Comparison of ENCODE assay signal across 21 mouse cellular contexts in genomic region chr12:26100140-26100539, GRCm38 (mm10).
A peak's percentile ranks its signal among the peaks of the same experiment; 100 is the strongest.
DNase-seq lines count a peak whose midpoint lies in the region; ATAC-seq and TF ChIP-seq lines count a peak whose summit lies in the region.
"Had no signal": no experiment of that assay in that cellular context is flagged by ENCODE, and none has a peak within 500 bp of the region (broad histone marks: within the 10 kb centered on the region; RNA-seq: fewer than 3 reads in every experiment).

No protein-coding gene starts in this region.

- DNase-seq in kidney, postnatal 0 days (ENCODE audit: low spot score) = peak; percentile 2
- peak; percentile 80 for DNase-seq in cerebellum, adult 11-12 months
- peak; percentile 86 for DNase-seq in cerebellum, adult 9-10 months
- no peak for DNase-seq in lung, adult 18-20 months
- DNase-seq in retina, embryonic 14.5 days (ENCODE audit: low spot score) = no peak
- DNase-seq: adrenal gland, postnatal 14 days; forebrain, postnatal 0 days; gastrocnemius, postnatal 36 days; heart, adult 18-20 months; heart, postnatal 10 days; kidney, adult 18-20 months had no signal

- no peak overlapping the region for H3K4me3 ChIP-seq in kidney, postnatal 0 days (replicated peaks; ENCODE audit: low read depth, low read length)
- no peak overlapping the region for H3K4me3 ChIP-seq in kidney, embryonic 15.5 days (replicated peaks)
- H3K4me3 ChIP-seq: embryonic facial prominence, embryonic 13.5 days; forebrain, embryonic 12.5 days; heart, embryonic 10.5 days; intestine, embryonic 15.5 days had no signal

- no peak overlapping the region for H3K9ac ChIP-seq in kidney, postnatal 0 days (ENCODE audit: low read depth, low read length)
- H3K9ac ChIP-seq in kidney, embryonic 15.5 days = no peak overlapping the region
- H3K9ac ChIP-seq: embryonic facial prominence, embryonic 13.5 days; forebrain, embryonic 12.5 days; forebrain, postnatal 0 days; hindbrain, embryonic 14.5 days; intestine, embryonic 15.5 days had no signal

- ATAC-seq in kidney, postnatal 0 days (replicated peaks; ENCODE audit: low FRiP score, low read depth) = no peak
- ATAC-seq in kidney, embryonic 15.5 days (replicated peaks; ENCODE audit: low FRiP score) = no peak
- no peak for ATAC-seq in monocyte, adult 5-6 weeks (replicated peaks; ENCODE audit: insufficient number of reproducible peaks, low FRiP score, low TSS enrichment, poor library complexity, severe bottlenecking)
- ATAC-seq: activated CD4-positive, CD25-positive, alpha-beta regulatory T cell, adult 4 months; forebrain, postnatal 0 days; intestine, embryonic 15.5 days; Patski had no signal

- no peaks in the 10 kb centered on the region for H3K9me3 ChIP-seq in kidney, postnatal 0 days (replicated peaks; ENCODE audit: low read length)
- H3K9me3 ChIP-seq in kidney, embryonic 15.5 days (replicated peaks) = no peaks in the 10 kb centered on the region
- H3K9me3 ChIP-seq: embryonic facial prominence, embryonic 13.5 days; forebrain, embryonic 12.5 days; heart, embryonic 10.5 days; intestine, embryonic 15.5 days had no signal

- no peaks in the 10 kb centered on the region for H3K4me1 ChIP-seq in kidney, postnatal 0 days (replicated peaks; ENCODE audit: insufficient read depth, low read length)
- no peaks in the 10 kb centered on the region for H3K4me1 ChIP-seq in kidney, embryonic 15.5 days
- H3K4me1 ChIP-seq: embryonic facial prominence, embryonic 13.5 days; forebrain, embryonic 12.5 days; heart, embryonic 10.5 days; intestine, embryonic 15.5 days had no signal

- H3K27ac ChIP-seq in kidney, postnatal 0 days = no peak overlapping the region
- no peak overlapping the region for H3K27ac ChIP-seq in kidney, embryonic 15.5 days
- H3K27ac ChIP-seq: embryonic facial prominence, embryonic 13.5 days; forebrain, embryonic 12.5 days; heart, embryonic 10.5 days; hindbrain, embryonic 14.5 days; intestine, embryonic 15.5 days had no signal

- H3K27me3 ChIP-seq in kidney, postnatal 0 days (ENCODE audit: insufficient read depth, low read length) = no peaks in the 10 kb centered on the region
- H3K27me3 ChIP-seq in kidney, embryonic 15.5 days = no peaks in the 10 kb centered on the region
- H3K27me3 ChIP-seq: CH12.LX; embryonic facial prominence, embryonic 13.5 days; forebrain, embryonic 12.5 days; intestine, embryonic 15.5 days had no signal

- H3K36me3 ChIP-seq in kidney, postnatal 0 days (ENCODE audit: insufficient read depth, low read length) = no peaks in the 10 kb centered on the region
- no peaks in the 10 kb centered on the region for H3K36me3 ChIP-seq in kidney, embryonic 15.5 days
- H3K36me3 ChIP-seq: embryonic facial prominence, embryonic 13.5 days; forebrain, embryonic 12.5 days; heart, embryonic 10.5 days; intestine, embryonic 15.5 days had no signal

- WGBS in kidney, postnatal 0 days = 61% methylated on average over 2 of the region's 2 CpGs
- WGBS in kidney, embryonic 15.5 days = 62% methylated on average over 2 of the region's 2 CpGs

- no peak overlapping the region for H3K4me2 ChIP-seq in kidney, postnatal 0 days (ENCODE audit: low read length)
- H3K4me2 ChIP-seq in kidney, embryonic 15.5 days = no peak overlapping the region
- H3K4me2 ChIP-seq: embryonic facial prominence, embryonic 13.5 days; forebrain, embryonic 12.5 days; hindbrain, embryonic 14.5 days; intestine, embryonic 15.5 days had no signal

- TF ChIP-seq CTCF in kidney, postnatal 0 days (IDR thresholded peaks at IDR 0.05; ENCODE audit: low read depth) = no peak

Comparison
In these comparisons a context has a peak if more than half of its experiments do, and no peak if none do; other contexts are left out.
1. DNase-seq: peak in kidney, postnatal 0 days (single experiment), cerebellum, adult 11-12 months (single experiment) and cerebellum, adult 9-10 months (single experiment); none in lung, adult 18-20 months (0 of 2) and retina, embryonic 14.5 days (single experiment).